Mouse (Mus musculus): Measurements from ENCODE around the gene Hoxb9.
A peak's percentile ranks its signal among the peaks of the same experiment; 100 is the strongest.

Gene Hoxb9

GRCm38 (mm10) chr11:96270996-96271540, at the start of gene Hoxb9:
TSS of gene Hoxb9 (plus strand) at chr11:96271457.
- DNase-seq (ENCODE audit: low spot score in 2 of 2) = no peak

- DNase-seq (ENCODE audit: low spot score in 2 of 2) = no peak
Observed at GRCm38 (mm10) chr11:96223813-96224212, 47.4 kb upstream of the Hoxb9 start.

GRCm38 (mm10) chr11:96227676-96228075, 43.6 kb upstream of the Hoxb9 start:
- DNase-seq (ENCODE audit: low spot score in 2 of 2) = no peak

GRCm38 (mm10) chr11:96234906-96235305, 36.4 kb upstream of the Hoxb9 start:
- DNase-seq (ENCODE audit: low spot score in 2 of 2) = peak in 1 of 2 experiments; percentile 53

GRCm38 (mm10) chr11:96240211-96240610, 31.0 kb upstream of the Hoxb9 start:
- peak in 1 of 2 experiments; percentile 51 for DNase-seq (ENCODE audit: low spot score in 2 of 2)

- DNase-seq (ENCODE audit: low spot score in 2 of 2) = no peak
Observed at GRCm38 (mm10) chr11:96250901-96251300, 20.4 kb upstream of the Hoxb9 start.

- DNase-seq (ENCODE audit: low spot score in 2 of 2) = no peak
Observed at GRCm38 (mm10) chr11:96251480-96252031, 19.7 kb upstream of the Hoxb9 start.

GRCm38 (mm10) chr11:96252541-96253120, 18.6 kb upstream of the Hoxb9 start:
- no peak for DNase-seq (ENCODE audit: low spot score in 2 of 2)

- DNase-seq (ENCODE audit: low spot score in 2 of 2) = no peak
Observed at GRCm38 (mm10) chr11:96254221-96254620, 17.0 kb upstream of the Hoxb9 start.

- no peak for DNase-seq (ENCODE audit: low spot score in 2 of 2)
Observed at GRCm38 (mm10) chr11:96255111-96255995, 15.9 kb upstream of the Hoxb9 start.

GRCm38 (mm10) chr11:96255996-96256445, 15.2 kb upstream of the Hoxb9 start:
- DNase-seq (ENCODE audit: low spot score in 2 of 2) = no peak

- DNase-seq (ENCODE audit: low spot score in 2 of 2) = no peak
Observed at GRCm38 (mm10) chr11:96257141-96257540, 14.1 kb upstream of the Hoxb9 start.

- DNase-seq (ENCODE audit: low spot score in 2 of 2) = no peak
Observed at GRCm38 (mm10) chr11:96259038-96259437, 12.2 kb upstream of the Hoxb9 start.

GRCm38 (mm10) chr11:96259511-96259910, 11.7 kb upstream of the Hoxb9 start:
- DNase-seq (ENCODE audit: low spot score in 2 of 2) = no peak

GRCm38 (mm10) chr11:96260310-96260970, 10.8 kb upstream of the Hoxb9 start:
- no peak for DNase-seq (ENCODE audit: low spot score in 2 of 2)

- DNase-seq (ENCODE audit: low spot score in 2 of 2) = peak; percentile 52 to 72
Observed at GRCm38 (mm10) chr11:96261323-96261890, 9.8 kb upstream of the Hoxb9 start.

- no peak for DNase-seq (ENCODE audit: low spot score in 2 of 2)
Observed at GRCm38 (mm10) chr11:96262262-96262830, 8.9 kb upstream of the Hoxb9 start.

GRCm38 (mm10) chr11:96263636-96264389, 7.4 kb upstream of the Hoxb9 start:
- DNase-seq (ENCODE audit: low spot score in 2 of 2) = no peak

GRCm38 (mm10) chr11:96264390-96265020, 6.8 kb upstream of the Hoxb9 start:
- DNase-seq (ENCODE audit: low spot score in 2 of 2) = no peak

- DNase-seq (ENCODE audit: low spot score in 2 of 2) = no peak
Observed at GRCm38 (mm10) chr11:96265954-96266353, 5.3 kb upstream of the Hoxb9 start.
